Mouse (Mus musculus) midbrain, embryonic 13.5 days (tissue): ENCODE results near the gene Il1r1. TPM values are rescaled to one million over a fixed set of nuclear protein-coding genes. Genes with fewer than 3 reads are reported as not detected.

ENCODE experiments used
- ATAC-seq: fragments of 200-750 bp; cut with Nextera tagmentation; 2 replicates; pipeline ENCODE4 v1.8.0; 2017; ENCODE audit warnings: mild to moderate bottlenecking, moderate TSS enrichment, moderate library complexity
- H3K27ac ChIP-seq: fragments of 300-500 bp; sonication (generic); 2 replicates; pipeline ENCODE4 v1.5.1; 2015; ENCODE audit warnings: inconsistent platforms, mild to moderate bottlenecking, moderate library complexity
- H3K27me3 ChIP-seq: fragments of 300-500 bp; sonication (generic); 2 replicates; pipeline ENCODE4 v1.6.1; 2015; ENCODE audit warnings: mild to moderate bottlenecking, inconsistent platforms
- H3K36me3 ChIP-seq: fragments of 300-500 bp; sonication (generic); 2 replicates; pipeline ENCODE4 v1.6.1; 2015; ENCODE audit warnings: mild to moderate bottlenecking, inconsistent platforms
- H3K4me1 ChIP-seq: fragments of 300-500 bp; sonication (generic); replicated peaks from 2 replicates; pipeline ENCODE4 v1.6.1; 2015; ENCODE audit warnings: inconsistent platforms
- H3K4me2 ChIP-seq: fragments of 300-500 bp; sonication (generic); replicated peaks from 2 replicates; pipeline ENCODE4 v1.6.1; 2015; ENCODE audit warnings: moderate library complexity, mild to moderate bottlenecking, inconsistent platforms
- H3K4me3 ChIP-seq: fragments of 300-500 bp; sonication (generic); replicated peaks from 2 replicates; pipeline ENCODE4 v1.5.1; 2015; ENCODE audit warnings: mild to moderate bottlenecking, inconsistent platforms
- H3K9ac ChIP-seq: fragments of 300-500 bp; sonication (generic); replicated peaks from 2 replicates; pipeline ENCODE4 v1.6.1; 2015; ENCODE audit warnings: mild to moderate bottlenecking, inconsistent platforms
- H3K9me3 ChIP-seq: fragments of 300-500 bp; sonication (generic); 2 replicates; pipeline ENCODE4 v1.6.1; 2016; ENCODE audit warnings: mild to moderate bottlenecking, inconsistent platforms
- WGBS: fragments of 180-500 bp; shearing (Covaris S2); methylation state at CpG from one replicate; pipeline ENCODE4 v1.1.7; 2015; 5-methylcytosine and 5-hydroxymethylcytosine counted together
- polyA plus RNA-seq: library from polyadenylated mRNA; unstranded; fragments of >200 nt; fragmentation: Nextera tagmentation; extraction: Ambion mirVana; gene quantifications from 2 replicates; pipeline ENCODE4 v1.2.1, GENCODE M21; 2015

Gene Il1r1
- polyA plus RNA-seq, 1 experiment from 2014 or later, result 0.55 TPM

- H3K4me2 ChIP-seq, result no peak overlapping the region
- no peaks in the 10 kb centered on the region for H3K36me3 ChIP-seq
- no peak overlapping the region for H3K4me3 ChIP-seq
- H3K9ac ChIP-seq, result no peak overlapping the region
- no peak for ATAC-seq
- H3K27ac ChIP-seq, result no peak overlapping the region
- H3K27me3 ChIP-seq, result no peaks in the 10 kb centered on the region
- H3K9me3 ChIP-seq, result no peaks in the 10 kb centered on the region
- WGBS, result 88% methylated on average over 4 of the region's 4 CpGs
- no peaks in the 10 kb centered on the region for H3K4me1 ChIP-seq
These were observed 133.9 kb downstream of the Il1r1 start for GRCm38 (mm10) chr1:40358771-40359181.

- no peak overlapping the region for H3K4me2 ChIP-seq
- 66% methylated on average over 2 of the region's 2 CpGs for WGBS
- no peak overlapping the region for H3K4me3 ChIP-seq
- H3K4me1 ChIP-seq, result 0 out of 2 replicates have a peak, but pooled peaks cover 5% of the 10 kb centered on the region
- H3K9me3 ChIP-seq, result no peaks in the 10 kb centered on the region
- H3K9ac ChIP-seq, result no peak overlapping the region
- H3K36me3 ChIP-seq, result no peaks in the 10 kb centered on the region
- H3K27ac ChIP-seq, result no peak overlapping the region
- no peak for ATAC-seq
- no peaks in the 10 kb centered on the region for H3K27me3 ChIP-seq
These were observed 134.9 kb downstream of the Il1r1 start for GRCm38 (mm10) chr1:40359731-40360130.

- no peaks in the 10 kb centered on the region for H3K27me3 ChIP-seq
- no peaks in the 10 kb centered on the region for H3K36me3 ChIP-seq
- no peak overlapping the region for H3K4me3 ChIP-seq
- no peak overlapping the region for H3K27ac ChIP-seq
- H3K4me1 ChIP-seq, result 0 out of 2 replicates have a peak, but pooled peaks cover 6% of the 10 kb centered on the region
- ATAC-seq, result no peak
- no peak overlapping the region for H3K9ac ChIP-seq
- 69% methylated on average over 7 of the region's 7 CpGs for WGBS
- no peak overlapping the region for H3K4me2 ChIP-seq
- no peaks in the 10 kb centered on the region for H3K9me3 ChIP-seq
These were observed 136.1 kb downstream of the Il1r1 start for GRCm38 (mm10) chr1:40360969-40361368.

- Histone ChIP-seq H3K36me3 (no peaks in the 10 kb centered on the region), H3K4me2 (no peak overlapping the region), H3K4me3 (no peak overlapping the region), H3K27me3 (no peaks in the 10 kb centered on the region), H3K4me1 (0 out of 2 replicates have a peak, but pooled peaks cover 6% of the 10 kb centered on the region), H3K9ac (no peak overlapping the region), H3K9me3 (no peaks in the 10 kb centered on the region), H3K27ac (no peak overlapping the region)
- WGBS, result 68% methylated on average over 1 of the region's 1 CpGs
- ATAC-seq, result no peak
These were observed 136.7 kb downstream of the Il1r1 start for GRCm38 (mm10) chr1:40361596-40361995.

- Histone ChIP-seq H3K36me3 (no peaks in the 10 kb centered on the region), H3K27me3 (no peaks in the 10 kb centered on the region), H3K27ac (no peak overlapping the region), H3K9me3 (no peaks in the 10 kb centered on the region), H3K4me2 (no peak overlapping the region), H3K4me1 (0 out of 2 replicates have a peak, but pooled peaks cover 6% of the 10 kb centered on the region), H3K9ac (no peak overlapping the region), H3K4me3 (no peak overlapping the region)
- WGBS, result 81% methylated on average over 11 of the region's 11 CpGs
- no peak for ATAC-seq
These were observed 137.9 kb downstream of the Il1r1 start for GRCm38 (mm10) chr1:40362784-40363183.

Other genes starting within 250 kb of the Il1r1 start
- gene Il1r2, start 151.0 kb upstream of the Il1r1 start, polyA plus RNA-seq, result 0.15 TPM in 1 of 2 replicates, not detected in the other
- gene Il1rl2, start 99.5 kb downstream of the Il1r1 start, polyA plus RNA-seq, result 0.89 and 1.0 TPM in 2 replicates
- 0.08 TPM in 1 of 2 replicates, not detected in the other for gene Il1rl1, start 204.5 kb downstream of the Il1r1 start, polyA plus RNA-seq
- gene Il18r1, start 240.5 kb downstream of the Il1r1 start, polyA plus RNA-seq, result not detected in 2 replicates